Mouse (Mus musculus): ENCODE results near the gene Rsad2. TPM values are rescaled to one million over a fixed set of nuclear protein-coding genes. Genes with fewer than 3 reads are reported as not detected.

Rsad2 gene
- total and polyA plus RNA-seq, 3 experiments = 7.4 to 14.4 (median 8.2) TPM

- no peaks in the 10 kb centered on the region for H3K27me3 ChIP-seq (ENCODE audit: control insufficient read depth, insufficient read depth, low read length)
- intact Hi-C loops (cut with DNase I) = loop anchor here (5.0 kb wide), 1 partner anchor 152 kb away; no protein-coding TSS in a partner anchor
- TF ChIP-seq CTCF (IDR thresholded peaks at IDR 0.05) = no peak
- 0 out of 2 replicates have a peak, but pooled peaks have one; percentile 7 for TF ChIP-seq EP300 (IDR thresholded peaks at IDR 0.05; ENCODE audit: insufficient read depth, low read depth, low read length)
- TF ChIP-seq POLR2A (IDR thresholded peaks at IDR 0.05; ENCODE audit: insufficient read depth, low read depth, low read length) = peak; percentile 78
- peak within 1 kb of the TSS; percentile 93 for H3K4me3 ChIP-seq
- H3K36me3 ChIP-seq (ENCODE audit: control insufficient read depth, insufficient read depth, low read length) = peaks cover 4% of the 10 kb centered on the region; the same call in 1 of the 2 replicates
- DNase-seq = peak; percentile 89
- H3K9ac ChIP-seq (ENCODE audit: low read depth, low read length) = peak within 1 kb of the TSS; percentile 83
- H3K4me1 ChIP-seq (ENCODE audit: control insufficient read depth, insufficient read depth, low read length) = peaks cover 8% of the 10 kb centered on the region
- under 1% methylated on average over 69 of the region's 69 CpGs for WGBS
- H3K27ac ChIP-seq = peak within 1 kb of the TSS; percentile 87
- no peaks in the 10 kb centered on the region for H3K79me2 ChIP-seq (replicated peaks; ENCODE audit: control insufficient read depth, insufficient read depth, low read length)
These were observed 13.1 kb upstream of the Rsad2 start, which contains the start of gene Cmpk2 for GRCm38 (mm10) chr12:26469098-26470041. TSS of gene Cmpk2 (plus strand) at chr12:26469204.

- H3K27me3 ChIP-seq (ENCODE audit: control insufficient read depth, insufficient read depth, low read length) = no peaks in the 10 kb centered on the region
- H3K9ac ChIP-seq (ENCODE audit: low read depth, low read length) = no peak overlapping the region
- peaks cover 5% of the 10 kb centered on the region for H3K4me1 ChIP-seq (ENCODE audit: control insufficient read depth, insufficient read depth, low read length)
- H3K79me2 ChIP-seq (replicated peaks; ENCODE audit: control insufficient read depth, insufficient read depth, low read length) = no peaks in the 10 kb centered on the region
- H3K27ac ChIP-seq = peak overlapping the region; percentile 41
- TF ChIP-seq CTCF (IDR thresholded peaks at IDR 0.05) (peak; percentile 69), EP300 (IDR thresholded peaks at IDR 0.05; ENCODE audit: insufficient read depth, low read depth, low read length) (no peak), POLR2A (IDR thresholded peaks at IDR 0.05; ENCODE audit: insufficient read depth, low read depth, low read length) (no peak)
- 62% methylated on average over 5 of the region's 5 CpGs for WGBS
- DNase-seq = no peak
- intact Hi-C loops (cut with DNase I) = loop anchor here (2.0 to 5.0 kb wide), 2 partner anchors 41 to 148 kb away; no protein-coding TSS in a partner anchor
- H3K36me3 ChIP-seq (ENCODE audit: control insufficient read depth, insufficient read depth, low read length) = peaks cover 1% of the 10 kb centered on the region; the same call in 1 of the 2 replicates
- H3K4me3 ChIP-seq = no peak overlapping the region
These were observed 9.3 kb upstream of the Rsad2 start for GRCm38 (mm10) chr12:26465600-26465999.

- Histone ChIP-seq H3K27ac (peak overlapping the region; percentile 78), H3K4me3 (no peak overlapping the region), H3K4me1 (ENCODE audit: control insufficient read depth, insufficient read depth, low read length) (peaks cover 15% of the 10 kb centered on the region), H3K36me3 (ENCODE audit: control insufficient read depth, insufficient read depth, low read length) (no peaks in the 10 kb centered on the region), H3K9ac (ENCODE audit: low read depth, low read length) (peak overlapping the region; percentile 67), H3K27me3 (ENCODE audit: control insufficient read depth, insufficient read depth, low read length) (no peaks in the 10 kb centered on the region), H3K79me2 (replicated peaks; ENCODE audit: control insufficient read depth, insufficient read depth, low read length) (no peaks in the 10 kb centered on the region)
- TF ChIP-seq EP300 (IDR thresholded peaks at IDR 0.05; ENCODE audit: insufficient read depth, low read depth, low read length) (0 out of 2 replicates have a peak, but pooled peaks have one; percentile 40), CTCF (IDR thresholded peaks at IDR 0.05) (no peak)
- peak in 1 of 2 experiments; percentile 47 for DNase-seq
- intact Hi-C loops (cut with DNase I) = no loop called here
- 8% methylated on average over 2 of the region's 2 CpGs for WGBS
These were observed 3.8 kb upstream of the Rsad2 start for GRCm38 (mm10) chr12:26460091-26460490.

DNA sequence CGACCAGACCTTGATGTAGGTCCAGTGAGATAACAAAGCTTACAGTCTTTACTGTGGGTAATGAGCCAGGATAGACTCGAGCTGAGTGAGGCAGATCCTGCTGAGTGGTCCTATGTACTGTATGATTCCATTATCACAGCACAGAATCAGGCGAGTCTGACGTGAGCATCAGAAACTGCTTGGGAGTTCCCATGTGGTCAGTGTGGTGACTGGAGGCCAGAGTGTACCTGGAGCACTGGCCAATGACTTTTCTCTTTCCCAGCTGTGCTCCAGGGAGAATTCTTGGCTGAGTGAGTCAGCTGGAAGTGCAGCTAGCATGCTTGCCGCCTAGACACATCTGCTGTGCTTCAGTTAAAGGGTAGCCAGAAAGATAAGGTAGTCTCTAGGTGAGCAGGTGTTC lies 1.6 kb downstream of the Rsad2 start:
- H3K4me3 ChIP-seq = peak overlapping the region; percentile 28
- peak overlapping the region; percentile 48 for H3K27ac ChIP-seq
- no peak for TF ChIP-seq CTCF (IDR thresholded peaks at IDR 0.05)
- no peak for TF ChIP-seq POLR2A (IDR thresholded peaks at IDR 0.05; ENCODE audit: insufficient read depth, low read depth, low read length)
- no peak for TF ChIP-seq EP300 (IDR thresholded peaks at IDR 0.05; ENCODE audit: insufficient read depth, low read depth, low read length)
- 24% methylated on average over 5 of the region's 5 CpGs for WGBS
- H3K27me3 ChIP-seq (ENCODE audit: control insufficient read depth, insufficient read depth, low read length) = no peaks in the 10 kb centered on the region
- peaks cover 17% of the 10 kb centered on the region for H3K36me3 ChIP-seq (ENCODE audit: control insufficient read depth, insufficient read depth, low read length)
- intact Hi-C loops (cut with DNase I) = loop anchor here (5.0 kb wide), 1 partner anchor 97 kb away; no protein-coding TSS in a partner anchor
- DNase-seq = peak in 1 of 2 experiments; percentile 34
- peak overlapping the region; percentile 49 for H3K9ac ChIP-seq (ENCODE audit: low read depth, low read length)
- H3K79me2 ChIP-seq (replicated peaks; ENCODE audit: control insufficient read depth, insufficient read depth, low read length) = no peaks in the 10 kb centered on the region
- H3K4me1 ChIP-seq (ENCODE audit: control insufficient read depth, insufficient read depth, low read length) = peaks cover 17% of the 10 kb centered on the region

DNA sequence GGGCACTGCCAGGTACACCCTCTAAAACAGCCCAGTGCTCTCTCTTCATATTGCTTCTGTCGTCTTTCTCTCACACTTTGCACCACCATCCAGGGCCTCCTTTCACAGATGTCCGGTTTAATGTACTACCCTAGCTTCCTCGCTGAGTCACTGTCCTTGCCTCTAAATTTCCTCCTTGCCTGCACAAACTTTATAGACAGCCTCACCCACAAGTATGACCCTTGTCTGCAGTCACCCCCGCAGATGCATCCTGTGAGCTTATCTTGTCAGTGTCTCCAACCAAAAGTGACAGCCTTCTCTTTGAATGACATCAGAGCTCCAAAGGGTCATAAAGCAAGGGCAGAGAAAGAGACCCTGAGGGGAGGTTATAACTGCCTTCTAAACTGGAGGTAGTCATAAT lies 3.3 kb downstream of the Rsad2 start:
- peak overlapping the region; percentile 25; the same call in 1 of the 2 replicates for H3K9ac ChIP-seq (ENCODE audit: low read depth, low read length)
- no peak overlapping the region for H3K4me3 ChIP-seq
- TF ChIP-seq POLR2A (IDR thresholded peaks at IDR 0.05; ENCODE audit: insufficient read depth, low read depth, low read length) (no peak), CTCF (IDR thresholded peaks at IDR 0.05) (no peak), EP300 (IDR thresholded peaks at IDR 0.05; ENCODE audit: insufficient read depth, low read depth, low read length) (no peak)
- DNase-seq = no peak
- 28% methylated on average over 4 of the region's 4 CpGs for WGBS
- H3K27ac ChIP-seq = peak overlapping the region; percentile 9; the same call in 1 of the 2 replicates
- H3K36me3 ChIP-seq (ENCODE audit: control insufficient read depth, insufficient read depth, low read length) = peaks cover 32% of the 10 kb centered on the region
- H3K27me3 ChIP-seq (ENCODE audit: control insufficient read depth, insufficient read depth, low read length) = no peaks in the 10 kb centered on the region
- intact Hi-C loops (cut with DNase I) = no loop called here
- H3K4me1 ChIP-seq (ENCODE audit: control insufficient read depth, insufficient read depth, low read length) = peaks cover 14% of the 10 kb centered on the region
- H3K79me2 ChIP-seq (replicated peaks; ENCODE audit: control insufficient read depth, insufficient read depth, low read length) = no peaks in the 10 kb centered on the region

Data from heart, adult 2 months (tissue).